Mouse (Mus musculus) hindbrain, embryonic 11.5 days (tissue): Measurements from ENCODE around the gene Cyth1. TPM values are rescaled to one million over a fixed set of nuclear protein-coding genes. Genes with fewer than 3 reads are reported as not detected.

ENCODE experiments used
- ATAC-seq: fragments of 200-750 bp; cut with Nextera tagmentation; 2 replicates; pipeline ENCODE4 v1.8.0; 2017; ENCODE audit warnings: mild to moderate bottlenecking, moderate TSS enrichment, moderate library complexity; ENCODE audit not compliant: low FRiP score
- DNase-seq: peaks from one replicate; pipeline ENCODE4 v3.0.0-alpha.2; 2015; ENCODE audit warnings: low spot score
- H3K27ac ChIP-seq: fragments of 300-500 bp; sonication (generic); 2 replicates; pipeline ENCODE4 v1.5.1; 2014; ENCODE audit warnings: mild to moderate bottlenecking, low read depth, low read length
- H3K27me3 ChIP-seq: fragments of 300-500 bp; sonication (generic); 2 replicates; pipeline ENCODE4 v1.6.1; 2014; ENCODE audit warnings: mild to moderate bottlenecking, low read length, moderate library complexity, mixed read lengths; ENCODE audit not compliant: control insufficient read depth, insufficient read depth
- H3K36me3 ChIP-seq: fragments of 300-500 bp; sonication (generic); 2 replicates; pipeline ENCODE4 v1.6.1; 2014; ENCODE audit warnings: mild to moderate bottlenecking, low read length, moderate library complexity, mixed read lengths; ENCODE audit not compliant: control insufficient read depth, insufficient read depth
- H3K4me1 ChIP-seq: fragments of 300-500 bp; sonication (generic); replicated peaks from 2 replicates; pipeline ENCODE4 v1.6.1; 2014; ENCODE audit warnings: low read length, mixed read lengths; ENCODE audit not compliant: control insufficient read depth, insufficient read depth
- H3K4me2 ChIP-seq: fragments of 300-500 bp; sonication (generic); replicated peaks from 2 replicates; pipeline ENCODE4 v1.6.1; 2014; ENCODE audit warnings: mild to moderate bottlenecking, low read depth, low read length
- H3K4me3 ChIP-seq: fragments of 300-500 bp; sonication (generic); 2 replicates; pipeline ENCODE4 v1.5.1; 2014; ENCODE audit warnings: low read depth, low read length
- H3K9ac ChIP-seq: fragments of 300-500 bp; sonication (generic); 2 replicates; pipeline ENCODE4 v1.6.1; 2014; ENCODE audit warnings: low read depth, low read length
- H3K9me3 ChIP-seq: fragments of 300-500 bp; sonication (generic); 2 replicates; pipeline ENCODE4 v1.6.1; 2016; ENCODE audit warnings: low read length; ENCODE audit not compliant: control insufficient read depth
- WGBS: fragments of 180-500 bp; shearing (Covaris S2); extraction: QIAGEN DNeasy Blood & Tissue Kit; methylation state at CpG from one replicate; pipeline ENCODE4 v1.1.7; 2014; 5-methylcytosine and 5-hydroxymethylcytosine counted together
- polyA plus RNA-seq: library from polyadenylated mRNA; unstranded; fragments of >200 nt; fragmentation: Nextera tagmentation; extraction: Ambion mirVana; gene quantifications from 2 replicates; pipeline ENCODE4 v1.2.1, GENCODE M21; 2014

Cyth1 gene
- polyA plus RNA-seq, 1 experiment from 2014 or later: 16.5 TPM

DNA sequence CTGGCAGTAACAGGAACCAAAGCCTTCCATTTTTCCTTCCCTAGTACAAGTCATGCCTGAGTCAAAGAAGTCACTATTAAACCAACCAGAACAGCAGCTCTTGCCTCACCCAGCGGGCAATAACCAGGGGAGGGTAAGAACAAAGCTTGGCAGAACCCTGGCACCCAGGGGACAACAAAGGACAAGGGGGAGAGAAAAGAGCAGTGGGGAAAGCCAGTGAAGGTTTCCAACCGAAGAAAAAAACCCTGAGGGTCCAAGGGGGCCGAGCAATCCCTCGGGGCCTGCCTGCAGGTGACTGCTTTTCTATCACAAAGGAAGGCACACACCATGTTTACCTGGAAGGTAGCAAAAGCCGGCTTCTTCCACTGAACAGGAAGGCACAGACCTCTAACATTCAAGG, 1.7 kb downstream of the Cyth1 start:
- Histone ChIP-seq H3K27ac (no peak overlapping the region), H3K36me3 (no peaks in the 10 kb centered on the region), H3K4me2 (peak overlapping the region; percentile 97), H3K4me3 (peak overlapping the region; percentile 64), H3K9me3 (no peaks in the 10 kb centered on the region), H3K27me3 (no peaks in the 10 kb centered on the region), H3K4me1 (no peaks in the 10 kb centered on the region; the same call in 1 of the 2 replicates), H3K9ac (peak overlapping the region; percentile 77)
- WGBS: 61% methylated on average over 5 of the region's 5 CpGs
- DNase-seq (no peak), ATAC-seq (no peak)

DNA sequence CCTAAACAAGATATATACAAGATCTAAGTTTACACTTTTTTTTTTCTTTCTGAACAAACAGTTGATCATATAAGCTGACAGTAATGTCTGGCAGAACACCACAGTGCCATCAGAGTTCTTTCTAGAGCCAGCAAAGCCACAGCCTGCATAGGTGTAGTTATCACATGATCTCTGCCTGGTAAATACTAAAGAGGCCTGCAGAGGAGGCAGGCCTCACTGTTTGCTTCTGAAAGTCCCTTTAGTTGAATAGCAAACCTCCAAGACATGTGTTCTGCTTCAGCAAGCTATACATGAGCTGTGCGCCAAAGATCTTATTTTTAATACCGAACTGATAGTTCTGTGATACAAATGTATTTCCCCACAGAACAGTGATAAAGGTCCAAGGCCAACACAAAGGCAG, 3.3 kb downstream of the Cyth1 start:
- 98% methylated on average over 2 of the region's 2 CpGs for WGBS
- DNase-seq (no peak), ATAC-seq (no peak)

GRCm38 (mm10) chr11:118243627-118244261, 4.6 kb downstream of the Cyth1 start:
- ATAC-seq: no peak
- WGBS: 91% methylated on average over 6 of the region's 6 CpGs

More for the DNA sequence above, 3.3 kb downstream of the Cyth1 start:
- H3K27ac ChIP-seq: no peak overlapping the region
- no peak overlapping the region for H3K4me3 ChIP-seq
- no peaks in the 10 kb centered on the region; the same call in 1 of the 2 replicates for H3K4me1 ChIP-seq
- H3K27me3 ChIP-seq: no peaks in the 10 kb centered on the region
- no peaks in the 10 kb centered on the region for H3K9me3 ChIP-seq
- H3K9ac ChIP-seq: no peak overlapping the region
- no peaks in the 10 kb centered on the region for H3K36me3 ChIP-seq
- no peak overlapping the region for H3K4me2 ChIP-seq

GRCm38 (mm10) chr11:118242506-118242905, 5.9 kb downstream of the Cyth1 start:
- no peaks in the 10 kb centered on the region for H3K9me3 ChIP-seq
- H3K4me1 ChIP-seq: peaks cover 9% of the 10 kb centered on the region
- H3K36me3 ChIP-seq: no peaks in the 10 kb centered on the region
- WGBS: 80% methylated on average over 4 of the region's 4 CpGs
- no peak for ATAC-seq
- H3K27ac ChIP-seq: no peak overlapping the region
- no peak overlapping the region for H3K4me2 ChIP-seq
- H3K27me3 ChIP-seq: no peaks in the 10 kb centered on the region
- no peak for DNase-seq
- no peak overlapping the region for H3K4me3 ChIP-seq
- H3K9ac ChIP-seq: no peak overlapping the region

More at GRCm38 (mm10) chr11:118243627-118244261, 4.6 kb downstream of the Cyth1 start:
- DNase-seq: no peak
- H3K9me3 ChIP-seq: no peaks in the 10 kb centered on the region
- no peak overlapping the region for H3K4me2 ChIP-seq
- no peaks in the 10 kb centered on the region for H3K27me3 ChIP-seq
- H3K9ac ChIP-seq: no peak overlapping the region
- H3K4me3 ChIP-seq: no peak overlapping the region
- no peak overlapping the region for H3K27ac ChIP-seq
- peaks cover 9% of the 10 kb centered on the region for H3K4me1 ChIP-seq
- no peaks in the 10 kb centered on the region for H3K36me3 ChIP-seq

DNA sequence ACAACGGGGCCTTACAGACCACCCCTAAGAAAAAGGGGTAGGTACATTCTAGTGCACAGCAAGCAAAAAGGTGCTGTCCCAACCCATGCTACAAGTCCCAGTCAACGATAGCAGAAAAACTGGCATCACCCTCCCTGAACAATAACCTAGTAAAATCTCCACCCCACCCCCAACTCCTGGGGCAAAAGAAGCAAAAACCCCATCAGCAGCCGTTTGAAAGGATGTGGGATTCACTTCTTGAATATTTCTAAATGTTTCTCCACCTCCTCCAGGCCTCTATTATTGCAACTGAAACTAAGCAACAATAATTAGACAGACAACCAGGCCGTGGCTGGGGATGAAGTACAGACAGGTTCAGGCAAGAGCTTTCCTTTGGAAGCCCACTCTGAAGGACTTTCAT, 8.0 kb downstream of the Cyth1 start:
- Histone ChIP-seq H3K4me2 (no peak overlapping the region), H3K9ac (no peak overlapping the region), H3K4me3 (no peak overlapping the region), H3K4me1 (peaks cover 9% of the 10 kb centered on the region), H3K27ac (0 out of 2 replicates have a peak overlapping the region, but pooled peaks have one; percentile 67), H3K9me3 (no peaks in the 10 kb centered on the region), H3K36me3 (no peaks in the 10 kb centered on the region), H3K27me3 (no peaks in the 10 kb centered on the region)
- 73% methylated on average over 4 of the region's 4 CpGs for WGBS
- ATAC-seq (no peak), DNase-seq (no peak)

DNA sequence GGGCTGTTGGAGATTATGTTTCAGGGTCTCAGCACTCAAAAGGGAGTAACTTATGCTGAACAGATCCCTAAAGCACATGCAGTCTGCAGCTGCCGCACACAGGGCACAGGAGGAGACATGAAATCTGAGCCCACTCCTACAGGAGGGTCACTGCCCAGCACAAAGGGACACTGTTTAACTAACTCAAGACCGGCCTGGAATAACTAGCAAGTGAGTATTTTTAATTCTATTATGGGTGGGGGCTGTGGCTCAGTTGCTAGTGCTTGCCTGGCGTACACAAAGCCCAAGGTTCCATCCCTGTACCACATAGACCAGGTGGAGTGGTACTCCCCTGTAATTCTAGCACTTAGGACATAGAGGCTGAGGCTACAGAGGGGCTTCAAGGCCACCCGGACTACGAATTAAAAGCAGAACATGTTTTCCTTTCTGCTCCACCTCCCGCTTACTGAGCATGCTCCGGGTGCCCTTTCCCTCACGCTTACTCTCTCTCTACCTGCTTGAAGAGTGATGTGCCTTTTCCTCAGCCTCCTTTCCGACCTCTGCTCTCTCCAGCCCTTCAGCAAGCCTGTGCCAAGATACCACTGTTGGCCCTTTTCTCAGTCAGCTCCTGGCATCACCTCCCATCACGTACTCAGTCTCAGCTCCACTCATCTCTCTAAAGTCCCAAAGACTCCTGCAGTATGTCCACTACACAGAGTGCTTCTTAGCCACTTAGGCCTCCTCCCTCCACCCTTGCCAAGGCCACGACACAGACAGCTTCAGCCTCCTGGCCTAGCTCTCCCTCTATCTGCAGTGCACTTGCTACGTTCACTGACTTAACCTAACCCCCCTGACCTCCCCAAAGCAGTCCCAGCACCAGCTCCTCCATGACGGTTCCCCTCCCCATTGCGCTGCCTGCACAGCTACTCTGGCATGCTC, 8.9 kb downstream of the Cyth1 start:
- no peak overlapping the region for H3K9ac ChIP-seq
- no peaks in the 10 kb centered on the region for H3K36me3 ChIP-seq
- H3K4me1 ChIP-seq: peaks cover 9% of the 10 kb centered on the region
- H3K4me3 ChIP-seq: no peak overlapping the region
- 50% methylated on average over 14 of the region's 14 CpGs for WGBS
- H3K27me3 ChIP-seq: no peaks in the 10 kb centered on the region
- ATAC-seq (no peak), DNase-seq (peak; percentile 44)
- no peak overlapping the region for H3K4me2 ChIP-seq
- no peaks in the 10 kb centered on the region for H3K9me3 ChIP-seq
- peak overlapping the region; percentile 67 for H3K27ac ChIP-seq

DNA sequence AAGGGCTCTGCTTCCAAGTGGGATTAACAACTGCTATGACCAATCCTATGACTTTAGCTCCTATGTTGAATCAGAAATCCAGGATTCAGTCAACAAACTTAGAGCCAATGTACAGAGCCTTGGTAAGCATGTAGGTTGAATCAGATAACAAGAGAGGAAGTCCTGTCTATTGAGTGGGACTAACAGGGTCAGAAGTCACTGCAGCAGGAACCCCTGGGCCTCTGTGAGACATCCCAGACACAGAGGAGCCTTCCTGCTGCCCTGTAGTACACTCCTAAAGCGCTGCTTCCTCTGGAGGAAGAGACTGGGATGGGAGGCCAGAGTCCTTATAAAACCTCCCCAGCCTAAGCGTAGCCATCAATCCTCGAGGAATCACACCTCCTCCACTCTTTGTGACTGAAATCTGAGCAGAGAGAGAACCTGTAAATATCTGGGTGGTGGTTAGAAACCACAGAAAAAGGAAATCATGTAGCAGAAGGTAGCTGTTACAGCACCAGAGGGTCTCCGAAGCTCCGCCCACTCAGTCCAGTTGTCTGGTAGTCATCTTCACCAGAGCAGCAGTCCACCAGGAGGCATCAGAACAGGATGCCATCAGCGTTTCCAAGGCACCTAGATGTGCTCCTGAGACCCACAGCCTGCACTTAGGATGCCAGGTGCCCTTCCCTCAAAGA, 11.7 kb downstream of the Cyth1 start:
- H3K36me3 ChIP-seq: no peaks in the 10 kb centered on the region
- H3K9me3 ChIP-seq: no peaks in the 10 kb centered on the region
- peaks cover 9% of the 10 kb centered on the region for H3K4me1 ChIP-seq
- 73% methylated on average over 6 of the region's 6 CpGs for WGBS
- no peak overlapping the region for H3K4me2 ChIP-seq
- H3K27ac ChIP-seq: no peak overlapping the region
- DNase-seq (no peak), ATAC-seq (no peak)
- H3K4me3 ChIP-seq: no peak overlapping the region
- no peaks in the 10 kb centered on the region for H3K27me3 ChIP-seq
- H3K9ac ChIP-seq: no peak overlapping the region

DNA sequence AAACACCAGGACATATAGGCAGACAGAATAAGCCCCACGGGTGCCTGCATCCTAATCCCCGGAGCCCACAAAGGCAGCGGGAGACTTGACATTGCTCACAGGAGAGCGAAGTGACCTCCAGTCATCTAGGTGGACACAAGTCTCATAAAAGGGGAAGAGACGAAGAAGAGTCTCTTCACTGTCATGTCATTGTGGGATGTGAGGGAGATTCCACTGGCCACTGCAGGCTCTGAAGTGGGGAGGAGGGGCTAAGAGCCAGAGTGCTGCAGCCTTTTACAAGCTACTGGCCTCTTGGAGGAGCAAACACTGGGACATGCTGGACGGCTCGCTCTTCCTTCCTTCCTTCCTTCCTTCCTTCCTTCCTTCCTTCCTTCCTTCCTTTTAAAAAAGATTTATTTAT, 13.5 kb downstream of the Cyth1 start:
- no peak for DNase-seq
- no peak overlapping the region for H3K9ac ChIP-seq
- H3K4me1 ChIP-seq: peaks cover 7% of the 10 kb centered on the region
- H3K27ac ChIP-seq: no peak overlapping the region
- H3K36me3 ChIP-seq: no peaks in the 10 kb centered on the region
- H3K4me2 ChIP-seq: no peak overlapping the region
- no peaks in the 10 kb centered on the region for H3K9me3 ChIP-seq
- H3K27me3 ChIP-seq: no peaks in the 10 kb centered on the region
- no peak for ATAC-seq
- no peak overlapping the region for H3K4me3 ChIP-seq
- WGBS: 91% methylated on average over 7 of the region's 7 CpGs
